Mouse (Mus musculus) CH12.LX (cell line): ENCODE results near the gene Hist1h2ab. TPM values are rescaled to one million over a fixed set of nuclear protein-coding genes. Genes with fewer than 3 reads are reported as not detected.

Experiments
- DNase-seq: peaks from one replicate; pipeline ENCODE4 v3.0.0-alpha.2; 2013; ENCODE audit errors: extremely low read depth
- H3K27ac ChIP-seq: 2 replicates; pipeline ENCODE4 v1.5.1; 2012; ENCODE audit warnings: low read depth, mild to moderate bottlenecking, control low read depth, moderate library complexity; ENCODE audit not compliant: insufficient read depth
- H3K27me3 ChIP-seq: replicated peaks from 2 replicates; pipeline ENCODE3; 2012; ENCODE audit warnings: inconsistent platforms
- H3K36me3 ChIP-seq, 2 experiments: replicated peaks in 1 of 2; 2 replicates each; pipeline versions ENCODE3 to v1.6.1; 2012; ENCODE audit warnings: inconsistent platforms in 1 of 2, low read length in 1 of 2, mild to moderate bottlenecking in 1 of 2, mixed read lengths in 1 of 2, moderate library complexity in 1 of 2; ENCODE audit not compliant: control insufficient read depth in 1 of 2, insufficient read depth in 1 of 2
- H3K4me1 ChIP-seq, 2 experiments: 2 replicates each; pipeline ENCODE4 v1.6.1; 2012; ENCODE audit warnings: inconsistent platforms in 1 of 2, moderate library complexity in 1 of 2; ENCODE audit not compliant: insufficient read depth in 2 of 2, control insufficient read depth in 1 of 2
- H3K4me2 ChIP-seq: 2 replicates; pipeline ENCODE4 v1.6.1; 2012; ENCODE audit warnings: low read depth, mild to moderate bottlenecking, control low read depth; ENCODE audit not compliant: poor library complexity, insufficient read depth, severe bottlenecking
- H3K4me3 ChIP-seq, 3 experiments: fragments of 150-350 bp in 1 of 3; sonication (generic) in 1 of 3; replicated peaks in 1 of 3; 2 replicates each; pipeline versions ENCODE3 to v1.5.1; 2011 to 2012; ENCODE audit warnings: low read depth in 2 of 3, low read length in 2 of 3, mild to moderate bottlenecking in 2 of 3, moderate library complexity in 2 of 3, control low read depth in 1 of 3, improper control_type of control experiment in 1 of 3, inconsistent platforms in 1 of 3, mixed read lengths in 1 of 3; ENCODE audit not compliant: poor library complexity in 1 of 3
- H3K79me2 ChIP-seq: replicated peaks from 2 replicates; pipeline ENCODE4 v1.6.1; 2012; ENCODE audit warnings: mild to moderate bottlenecking, moderate library complexity; ENCODE audit not compliant: control insufficient read depth, poor library complexity, insufficient read depth, severe bottlenecking; ENCODE audit errors: extremely low read depth
- H3K9ac ChIP-seq: 2 replicates; pipeline ENCODE4 v1.6.1; 2012; ENCODE audit warnings: low read depth, mild to moderate bottlenecking, control low read depth, moderate library complexity; ENCODE audit not compliant: insufficient read depth
- H3K9me3 ChIP-seq: replicated peaks from 2 replicates; pipeline ENCODE3; 2012; ENCODE audit warnings: low read length, inconsistent platforms, mixed read lengths
- BHLHE40 ChIP-seq: IDR thresholded peaks from 2 replicates; pipeline ENCODE4 v1.6.1; 2011; ENCODE audit warnings: mild to moderate bottlenecking, low read depth, low read length, improper control_type of control experiment
- CHD1 ChIP-seq: IDR thresholded peaks from 2 replicates; pipeline ENCODE4 v1.6.1; 2012; ENCODE audit warnings: low read depth, low read length, improper control_type of control experiment, inconsistent platforms
- CHD2 ChIP-seq: IDR thresholded peaks from 2 replicates; pipeline ENCODE4 v1.6.1; 2011; ENCODE audit warnings: low read length, improper control_type of control experiment
- CTCF ChIP-seq, 2 experiments: IDR thresholded peaks in 1 of 2; conservative IDR thresholded peaks in 1 of 2; 2 replicates each; pipeline ENCODE4 v1.5.1; 2011 to 2012; ENCODE audit warnings: low read depth in 2 of 2, low read length in 2 of 2, improper control_type of control experiment in 1 of 2, inconsistent platforms in 1 of 2, mild to moderate bottlenecking in 1 of 2, moderate library complexity in 1 of 2
- E2F4 ChIP-seq: IDR thresholded peaks from 2 replicates; pipeline ENCODE4 v1.6.1; 2011; ENCODE audit warnings: low read depth, low read length, improper control_type of control experiment; ENCODE audit not compliant: insufficient replicate concordance
- ELF1 ChIP-seq: IDR thresholded peaks from 2 replicates; pipeline ENCODE4 v1.6.1; 2014; ENCODE audit warnings: low read depth, mild to moderate bottlenecking, inconsistent platforms, low read length, improper control_type of control experiment
- EP300 ChIP-seq: IDR thresholded peaks from 2 replicates; pipeline ENCODE4 v1.6.1; 2011; ENCODE audit warnings: low read length, improper control_type of control experiment
- GABPA ChIP-seq: IDR thresholded peaks from 2 replicates; pipeline ENCODE4 v1.6.1; 2012; ENCODE audit warnings: low read depth, low read length, improper control_type of control experiment, inconsistent platforms; ENCODE audit not compliant: insufficient replicate concordance
- HCFC1 ChIP-seq: IDR thresholded peaks from 2 replicates; pipeline ENCODE4 v1.6.1; 2012; ENCODE audit warnings: low read depth, mild to moderate bottlenecking, inconsistent platforms, low read length, improper control_type of control experiment
- IRF4 ChIP-seq: IDR thresholded peaks from 2 replicates; pipeline ENCODE4 v1.6.1; 2014; ENCODE audit warnings: low read depth, mild to moderate bottlenecking, inconsistent platforms, low read length, improper control_type of control experiment
- JUN ChIP-seq: IDR thresholded peaks from 2 replicates; pipeline ENCODE4 v1.6.1; 2011; ENCODE audit warnings: low read depth, mild to moderate bottlenecking, low read length, improper control_type of control experiment, moderate library complexity; ENCODE audit not compliant: insufficient read depth
- KAT2A ChIP-seq: IDR thresholded peaks from 2 replicates; pipeline ENCODE4 v1.6.1; 2012; ENCODE audit warnings: low read length, improper control_type of control experiment, inconsistent platforms; ENCODE audit not compliant: insufficient replicate concordance
- MAFK ChIP-seq: IDR thresholded peaks from 2 replicates; pipeline ENCODE4 v1.6.1; 2011; ENCODE audit warnings: low read length, improper control_type of control experiment; ENCODE audit not compliant: insufficient replicate concordance
- MAX ChIP-seq: IDR thresholded peaks from 2 replicates; pipeline ENCODE4 v1.6.1; 2011; ENCODE audit warnings: low read length, improper control_type of control experiment
- MXI1 ChIP-seq: IDR thresholded peaks from 2 replicates; pipeline ENCODE4 v1.6.1; 2011; ENCODE audit warnings: mild to moderate bottlenecking, low read depth, low read length, improper control_type of control experiment
- MYC ChIP-seq: IDR thresholded peaks from 2 replicates; pipeline ENCODE4 v1.6.1; 2011; ENCODE audit warnings: low read depth, mild to moderate bottlenecking, improper control_type of control experiment, low read length
- NELFE ChIP-seq: IDR thresholded peaks from 2 replicates; pipeline ENCODE4 v1.6.1; 2011; ENCODE audit warnings: low read depth, low read length, improper control_type of control experiment
- PAX5 ChIP-seq: IDR thresholded peaks from 2 replicates; pipeline ENCODE4 v1.6.1; 2012; ENCODE audit warnings: low read length, inconsistent platforms, mixed read lengths
- SIN3A ChIP-seq: IDR thresholded peaks from 2 replicates; pipeline ENCODE4 v1.6.1; 2012; ENCODE audit warnings: low read length, improper control_type of control experiment, inconsistent platforms
- SMC3 ChIP-seq: IDR thresholded peaks from 2 replicates; pipeline ENCODE4 v1.6.1; 2011; ENCODE audit warnings: low read depth, low read length, improper control_type of control experiment
- TBP ChIP-seq: conservative IDR thresholded peaks from 2 replicates; pipeline ENCODE4 v1.6.1; 2011; ENCODE audit warnings: low read depth, low read length, improper control_type of control experiment
- TCF12 ChIP-seq: IDR thresholded peaks from 2 replicates; pipeline ENCODE4 v1.6.1; 2014; ENCODE audit warnings: low read depth, mild to moderate bottlenecking, inconsistent platforms, low read length, improper control_type of control experiment
- USF1 ChIP-seq: IDR thresholded peaks from 2 replicates; pipeline ENCODE4 v1.6.1; 2014; ENCODE audit warnings: low read depth, mild to moderate bottlenecking, inconsistent platforms, low read length, improper control_type of control experiment
- USF2 ChIP-seq: conservative IDR thresholded peaks from 2 replicates; pipeline ENCODE4 v1.6.1; 2011; ENCODE audit warnings: low read depth, low read length, improper control_type of control experiment
- ZC3H11A ChIP-seq: IDR thresholded peaks from 2 replicates; pipeline ENCODE4 v1.6.1; 2012; ENCODE audit warnings: low read depth, mild to moderate bottlenecking, inconsistent platforms, low read length, improper control_type of control experiment
- ZMIZ1 ChIP-seq: IDR thresholded peaks from 2 replicates; pipeline ENCODE4 v1.6.1; 2012; ENCODE audit warnings: low read depth, mild to moderate bottlenecking, inconsistent platforms, low read length, improper control_type of control experiment
- dilution Hi-C: fragments of 300-500 bp; cut with MboI; formaldehyde crosslinking; loops from 2 replicates; pipeline ENCODE4 v1.14.3; 2020; ENCODE audit warnings: low sequenced_read_pairs; ENCODE audit not compliant: extremely low pct_unique_long_range_greater_than_20kb, extremely low pct_ligation_motif_present
- in situ Hi-C: fragments of 300-500 bp; cut with MboI; formaldehyde crosslinking; loops from 3 replicates; pipeline ENCODE4 v1.14.3; 2019; ENCODE audit warnings: low sequenced_read_pairs, low pct_ligation_motif_present, low pct_unique_long_range_greater_than_20kb, mixed read lengths
- polyA plus RNA-seq: library from polyadenylated mRNA; unstranded; fragments of >175 nt; gene quantifications from 2 replicates; pipeline ENCODE4 v1.2.1, GENCODE M21; 2012; ENCODE audit warnings: low read depth; ENCODE audit not compliant: insufficient read length
- total RNA-seq, 2 experiments: library from RNA; depleted of rRNA; stranded (reverse); fragments of 300-350 nt in 1 of 2; fragments of >200 nt in 1 of 2; gene quantifications; 2 replicates each; pipeline ENCODE4 v1.2.3; 2012 to 2014

Gene Hist1h2ab
- total and polyA plus RNA-seq, 3 experiments: 2.9 to 2,243 (median 32.6) TPM

- TF ChIP-seq JUN (no peak), NELFE (peak; percentile 85), HCFC1 (no peak; the same call in 1 of the 2 replicates), TBP (0 out of 2 replicates have a peak, but pooled peaks have one; percentile 38), ZMIZ1 (peak; percentile 89), MAX (no peak), E2F4 (0 out of 2 replicates have a peak, but pooled peaks have one; percentile 59), MAFK (peak; percentile 52; the same call in 1 of the 2 replicates), SMC3 (no peak), USF2 (no peak; the same call in 1 of the 2 replicates), IRF4 (no peak), USF1 (no peak)
Measured at GRCm38 (mm10) chr13:23752742-23753172, 1.8 kb downstream of the Hist1h2ab start (continued).

- no peaks in the 10 kb centered on the region for H3K36me3 ChIP-seq
- no peaks in the 10 kb centered on the region for H3K9me3 ChIP-seq
- H3K4me2 ChIP-seq: no peak overlapping the region
- H3K27me3 ChIP-seq: no peaks in the 10 kb centered on the region
- peak overlapping the region; percentile 45 for H3K27ac ChIP-seq
- DNase-seq: no peak
- peak overlapping the region; percentile 63; the same call in 1 of the 2 replicates for H3K9ac ChIP-seq
- no peak overlapping the region for H3K4me3 ChIP-seq
- dilution Hi-C loops (no loop called here), in situ Hi-C loops (loop anchor here (25.0 kb wide), 1 partner anchor 1716 kb away; the partner anchor contains the start of genes Hist1h2ag, Hist1h2ah, Hist1h2bj and Hist1h2bk)
- peaks cover 0 to 44% of the 10 kb centered on the region in 2 experiments; a peak in 2 of 4 replicates for H3K4me1 ChIP-seq
- no peak for TF ChIP-seq USF1
- TF ChIP-seq CHD2: no peak
- no peak for TF ChIP-seq GABPA
- no peaks in the 10 kb centered on the region for H3K79me2 ChIP-seq
Measured at GRCm38 (mm10) chr13:23753314-23754078, 2.6 kb downstream of the Hist1h2ab start.

GRCm38 (mm10) chr13:23755000-23755399 is 4.1 kb downstream of the Hist1h2ab start:
- no peaks in the 10 kb centered on the region for H3K79me2 ChIP-seq
- dilution Hi-C loops (no loop called here), in situ Hi-C loops (loop anchor here (25.0 kb wide), 1 partner anchor 1718 kb away; the partner anchor contains the start of genes Hist1h2ag, Hist1h2ah, Hist1h2bj and Hist1h2bk)
- H3K4me2 ChIP-seq: 0 out of 2 replicates have a peak overlapping the region, but pooled peaks have one; percentile 29
- H3K36me3 ChIP-seq: no peaks in the 10 kb centered on the region
- H3K27me3 ChIP-seq: no peaks in the 10 kb centered on the region
- no peak overlapping the region for H3K9ac ChIP-seq
- H3K9me3 ChIP-seq: no peaks in the 10 kb centered on the region
- no peak for DNase-seq
- peaks cover 2 to 48% of the 10 kb centered on the region in 2 experiments; a peak in 3 of 4 replicates for H3K4me1 ChIP-seq
- TF ChIP-seq PAX5 (no peak), SIN3A (no peak), USF2 (no peak), MYC (no peak), SMC3 (no peak), CTCF (conservative IDR thresholded peaks at IDR 0.05 in 1 of 2, IDR thresholded peaks at IDR 0.05 in 1 of 2; ENCODE audit: low read depth in 2 of 2, low read length in 2 of 2) (no peak), HCFC1 (no peak), CHD2 (no peak), TCF12 (no peak), ZC3H11A (no peak), MAX (no peak), JUN (no peak), BHLHE40 (no peak), MXI1 (no peak), IRF4 (no peak), ELF1 (no peak), KAT2A (no peak), EP300 (no peak), CHD1 (no peak), MAFK (no peak)
- H3K27ac ChIP-seq: peak overlapping the region; percentile 69
- H3K4me3 ChIP-seq: no peak overlapping the region
